Mouse (Mus musculus) embryonic facial prominence, embryonic 11.5 days (tissue): ENCODE data around the gene Olfr854. TPM values are rescaled to one million over a fixed set of nuclear protein-coding genes. Genes with fewer than 3 reads are reported as not detected.

ENCODE experiments used
- ATAC-seq: fragments of 200-750 bp; cut with Nextera tagmentation; replicated peaks from 2 replicates; pipeline ENCODE4 v1.8.0; 2017; ENCODE audit warnings: low read depth; ENCODE audit not compliant: insufficient number of reproducible peaks, low FRiP score, low TSS enrichment
- DNase-seq: peaks from one replicate; pipeline ENCODE4 v3.0.0-alpha.2; 2015; ENCODE audit warnings: low spot score
- H3K27ac ChIP-seq: fragments of 300-500 bp; sonication (generic); replicated peaks from 2 replicates; pipeline ENCODE4 v1.5.1; 2014; ENCODE audit warnings: mild to moderate bottlenecking, low read depth, low read length, control low read depth
- H3K27me3 ChIP-seq: fragments of 300-500 bp; sonication (generic); 2 replicates; pipeline ENCODE4 v1.6.1; 2014; ENCODE audit warnings: mild to moderate bottlenecking, low read length, moderate library complexity, mixed read lengths; ENCODE audit not compliant: control insufficient read depth, insufficient read depth
- H3K36me3 ChIP-seq: fragments of 300-500 bp; sonication (generic); replicated peaks from 2 replicates; pipeline ENCODE4 v1.6.1; 2014; ENCODE audit warnings: low read depth, mild to moderate bottlenecking, low read length, moderate library complexity, mixed read lengths; ENCODE audit not compliant: control insufficient read depth, insufficient read depth
- H3K4me1 ChIP-seq: fragments of 300-500 bp; sonication (generic); 2 replicates; pipeline ENCODE4 v1.6.1; 2014; ENCODE audit warnings: low read length, mixed read lengths; ENCODE audit not compliant: control insufficient read depth, insufficient read depth
- H3K4me2 ChIP-seq: fragments of 300-500 bp; sonication (generic); 2 replicates; pipeline ENCODE4 v1.6.1; 2014; ENCODE audit warnings: low read depth, mild to moderate bottlenecking, control low read depth, low read length, moderate library complexity
- H3K4me3 ChIP-seq: fragments of 300-500 bp; sonication (generic); 2 replicates; pipeline ENCODE4 v1.5.1; 2014; ENCODE audit warnings: low read depth, low read length, control low read depth
- H3K9ac ChIP-seq: fragments of 300-500 bp; sonication (generic); replicated peaks from 2 replicates; pipeline ENCODE4 v1.6.1; 2014; ENCODE audit warnings: mild to moderate bottlenecking, control low read depth, low read length
- H3K9me3 ChIP-seq: fragments of 300-500 bp; sonication (generic); replicated peaks from 2 replicates; pipeline ENCODE4 v1.6.1; 2016; ENCODE audit warnings: mild to moderate bottlenecking, low read length, inconsistent platforms, mixed read lengths; ENCODE audit not compliant: control insufficient read depth
- WGBS: fragments of 180-500 bp; shearing (Covaris S2); extraction: QIAGEN DNeasy Blood & Tissue Kit; methylation state at CpG from one replicate; pipeline ENCODE4 v1.1.7; 2014; 5-methylcytosine and 5-hydroxymethylcytosine counted together
- polyA plus RNA-seq: library from polyadenylated mRNA; unstranded; fragments of >200 nt; fragmentation: Nextera tagmentation; extraction: Ambion mirVana; gene quantifications from 2 replicates; pipeline ENCODE4 v1.2.1, GENCODE M21; 2014

Olfr854 gene
- polyA plus RNA-seq = not detected in 2 replicates

DNA sequence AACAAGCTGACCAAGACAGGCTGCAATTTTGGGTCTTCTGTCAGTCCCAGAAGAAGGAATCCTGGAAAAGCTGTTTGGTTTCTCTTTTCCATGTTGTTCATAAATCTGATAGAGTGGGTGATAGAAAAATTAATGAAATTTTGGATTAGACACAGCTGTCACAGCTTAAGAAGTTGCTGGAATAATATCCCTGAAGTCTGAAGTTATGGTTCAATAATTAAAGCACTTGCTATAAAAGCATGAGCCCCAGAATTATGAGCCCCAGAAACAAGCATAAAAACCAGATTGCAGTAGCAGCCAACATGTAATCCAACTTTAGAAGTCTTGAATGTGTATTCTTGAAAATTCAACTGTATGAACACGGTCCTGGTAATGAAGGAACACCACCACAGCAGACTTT is at the start of gene Olfr854:
Gene Olfr854, minus strand, starts transcription at position 101 of the 400 bp plus-strand sequence.
- Histone ChIP-seq H3K27me3 (no peaks in the 10 kb centered on the region), H3K9ac (no peak within 1 kb of the TSS), H3K9me3 (no peaks in the 10 kb centered on the region), H3K36me3 (no peaks in the 10 kb centered on the region), H3K4me3 (no peak within 1 kb of the TSS), H3K4me1 (no peaks in the 10 kb centered on the region), H3K4me2 (no peak within 1 kb of the TSS), H3K27ac (no peak within 1 kb of the TSS)
- ATAC-seq = no peak
- DNase-seq = no peak
- 81% methylated on average over 1 of the region's 1 CpGs for WGBS

DNA sequence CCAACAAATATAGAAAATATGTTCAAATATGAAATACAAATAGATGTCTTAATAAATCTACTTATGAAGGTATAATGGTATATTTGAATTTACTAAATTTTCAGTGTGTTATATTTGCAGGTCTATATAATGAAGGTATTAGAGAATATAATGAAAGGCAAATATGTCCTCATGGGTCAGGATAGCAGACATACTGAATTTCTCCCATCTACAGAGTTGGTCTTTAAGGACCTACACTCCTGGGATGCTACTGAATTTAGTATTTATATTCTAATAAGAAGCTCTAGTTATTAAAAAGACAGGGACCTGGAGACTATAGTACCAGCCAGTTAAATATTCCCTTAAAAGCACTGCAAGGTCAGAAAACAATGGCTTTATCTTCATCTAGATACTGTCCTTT is 15.1 kb upstream of the Olfr854 start, which contains the start of gene Olfr855:
Gene Olfr855, plus strand, starts transcription at position 301 of the 400 bp plus-strand sequence.
- ATAC-seq (no peak), DNase-seq (no peak)
- no peaks in the 10 kb centered on the region for H3K27me3 ChIP-seq
- H3K4me3 ChIP-seq = no peak within 1 kb of the TSS
- H3K9me3 ChIP-seq = no peaks in the 10 kb centered on the region
- H3K27ac ChIP-seq = no peak within 1 kb of the TSS
- H3K4me1 ChIP-seq = no peaks in the 10 kb centered on the region
- no peaks in the 10 kb centered on the region for H3K36me3 ChIP-seq
- no peak within 1 kb of the TSS for H3K9ac ChIP-seq
- H3K4me2 ChIP-seq = no peak within 1 kb of the TSS

DNA sequence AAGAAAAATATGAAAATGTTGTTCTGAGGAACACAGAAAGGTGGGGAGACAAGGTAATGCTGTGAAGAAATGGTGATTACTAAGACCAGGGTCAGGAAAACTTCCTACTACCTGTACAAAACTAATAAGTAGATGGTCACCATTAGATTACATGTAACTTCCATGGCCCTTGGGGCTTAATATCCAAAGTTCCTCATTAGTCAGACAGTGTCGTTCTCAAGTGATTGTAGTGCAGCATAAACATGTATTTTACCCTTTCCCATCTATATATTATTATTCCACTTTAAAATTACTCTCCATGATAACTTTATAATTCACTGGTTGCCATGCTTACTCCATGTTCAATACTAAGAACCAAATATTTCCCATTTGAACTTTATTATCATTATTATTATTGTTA is 26.2 kb downstream of the Olfr854 start, which contains the start of gene Olfr853:
Gene Olfr853, minus strand, starts transcription at position 101 of the 400 bp plus-strand sequence.
- ATAC-seq (no peak), DNase-seq (no peak)
- no peak within 1 kb of the TSS for H3K9ac ChIP-seq
- H3K27me3 ChIP-seq = no peaks in the 10 kb centered on the region
- no peaks in the 10 kb centered on the region for H3K36me3 ChIP-seq
- no peak within 1 kb of the TSS for H3K4me3 ChIP-seq
- no peaks in the 10 kb centered on the region for H3K4me1 ChIP-seq
- H3K27ac ChIP-seq = no peak within 1 kb of the TSS
- WGBS = 80% methylated on average over 1 of the region's 1 CpGs
- no peak within 1 kb of the TSS for H3K4me2 ChIP-seq
- no peaks in the 10 kb centered on the region; the same call in 1 of the 2 replicates for H3K9me3 ChIP-seq

Other genes with a start within 250 kb of the Olfr854 start
- gene Olfr845, start 230.9 kb downstream of the Olfr854 start, polyA plus RNA-seq = not detected in 2 replicates
- not detected in 2 replicates for gene Olfr846, start 203.4 kb downstream of the Olfr854 start, polyA plus RNA-seq
- gene Olfr847, start 188.7 kb downstream of the Olfr854 start, polyA plus RNA-seq = not detected in 2 replicates
- not detected in 2 replicates for gene Olfr849, start 127.1 kb downstream of the Olfr854 start, polyA plus RNA-seq
- gene Olfr850, start 89.1 kb downstream of the Olfr854 start, polyA plus RNA-seq = not detected in 2 replicates
- gene Olfr851, start 74.1 kb downstream of the Olfr854 start, polyA plus RNA-seq = not detected in 2 replicates
- not detected in 2 replicates for gene Olfr853, start 26.3 kb downstream of the Olfr854 start, polyA plus RNA-seq
- not detected in 2 replicates for gene Olfr855, start 15.2 kb upstream of the Olfr854 start, polyA plus RNA-seq
- gene Zfp317, start 54.7 kb upstream of the Olfr854 start, polyA plus RNA-seq = 37.0 and 37.2 TPM in 2 replicates
- gene Olfr857, start 142.1 kb upstream of the Olfr854 start, polyA plus RNA-seq = not detected in 2 replicates
- not detected in 2 replicates for gene Olfr58, start 212.9 kb upstream of the Olfr854 start, polyA plus RNA-seq
- gene Olfr859, start 237.5 kb upstream of the Olfr854 start, polyA plus RNA-seq = not detected in 2 replicates